Mouse (Mus musculus) Patski (cell line): Measurements from ENCODE around the gene Sowahc. TPM values are rescaled to one million over a fixed set of nuclear protein-coding genes. Genes with fewer than 3 reads are reported as not detected.

Source experiments
- ATAC-seq: fragments of 100-300 bp; one replicate; pipeline ENCODE4 v1.8.0; 2021
- CTCF ChIA-PET: fragments of 350-600 bp; sonication (Branson Sonifier 250); formaldehyde crosslinking; loops from one replicate; lab custom pipeline; 2022; ENCODE audit warnings: inconsistent platforms; lab: Charles Lee
- POLR2A ChIA-PET: fragments of 350-600 bp; sonication (Branson Sonifier 250); formaldehyde crosslinking; loops from one replicate; lab custom pipeline; 2022; ENCODE audit warnings: antibody characterized with exemption, inconsistent platforms; lab: Charles Lee
- DNase-seq: peaks from one replicate; pipeline ENCODE4 v3.0.0-alpha.2; 2011; ENCODE audit warnings: low read depth, low spot score
- H3K27me3 ChIP-seq: fragments of 371-371 bp; one replicate; pipeline ENCODE4 v1.5.1; 2021
- CTCF ChIP-seq: fragments of 100-300 bp; IDR thresholded peaks from one replicate; pipeline ENCODE4 v1.5.1; 2021
- in situ Hi-C: fragments of 300-500 bp; cut with MboI; formaldehyde crosslinking; loops from 3 replicates; pipeline ENCODE4 v1.11.1; 2018; ENCODE audit warnings: low pct_unique_long_range_greater_than_20kb, mixed read lengths
- polyA plus RNA-seq: library from polyadenylated mRNA; unstranded; gene quantifications from one replicate; pipeline ENCODE4 v1.2.3, GENCODE M21; 2021

Gene Sowahc
- polyA plus RNA-seq = 5.9 TPM

GRCm38 (mm10) chr10:59221473-59222270, at the start of gene Sowahc, which contains the start of gene Sept10:
Gene Sowahc, plus strand, starts transcription at chr10:59221953.
Gene Sept10, minus strand, starts transcription at chr10:59221847.
- CTCF ChIA-PET = no interaction called here
- ATAC-seq = peak; percentile 94

GRCm38 (mm10) chr10:59172539-59172938, 49.2 kb upstream of the Sowahc start:
- ATAC-seq = no peak
- POLR2A ChIA-PET = no interaction called here
- DNase-seq = no peak
- in situ Hi-C loops = no loop called here
- no peaks in the 10 kb centered on the region for H3K27me3 ChIP-seq
- no peak for TF ChIP-seq CTCF
- CTCF ChIA-PET = interaction anchor here (1.1 to 3.8 kb wide), 5 partner anchors 8 to 120 kb away, joined by 3 to 16 read pairs (median 5); no protein-coding TSS in a partner anchor

More at GRCm38 (mm10) chr10:59221473-59222270, at the start of gene Sowahc, which contains the start of gene Sept10:
- in situ Hi-C loops = no loop called here
- no peak for DNase-seq
- TF ChIP-seq CTCF = no peak
- POLR2A ChIA-PET = interaction anchor here (0.6 to 0.9 kb wide), 2 partner anchors 71 to 586 kb away, joined by 3 to 4 read pairs; no protein-coding TSS in a partner anchor
- no peaks in the 10 kb centered on the region for H3K27me3 ChIP-seq

GRCm38 (mm10) chr10:59179620-59180019, 42.1 kb upstream of the Sowahc start:
- no peak for ATAC-seq
- ChIA-PET CTCF (no interaction called here), POLR2A (no interaction called here)
- no peak for DNase-seq
- H3K27me3 ChIP-seq = no peaks in the 10 kb centered on the region
- TF ChIP-seq CTCF = no peak
- in situ Hi-C loops = no loop called here

GRCm38 (mm10) chr10:59182306-59182705, 39.4 kb upstream of the Sowahc start:
- DNase-seq (no peak), ATAC-seq (no peak)
- POLR2A ChIA-PET = no interaction called here
- in situ Hi-C loops = no loop called here
- CTCF ChIA-PET = no interaction called here
- no peak for TF ChIP-seq CTCF
- H3K27me3 ChIP-seq = no peaks in the 10 kb centered on the region

GRCm38 (mm10) chr10:59194891-59195290, 26.9 kb upstream of the Sowahc start:
- no peaks in the 10 kb centered on the region for H3K27me3 ChIP-seq
- ChIA-PET POLR2A (no interaction called here), CTCF (interaction anchor here (1.2 to 1.3 kb wide), 2 partner anchors 29 to 103 kb away, joined by 3 read pairs; no protein-coding TSS in a partner anchor)
- in situ Hi-C loops = no loop called here
- TF ChIP-seq CTCF = no peak
- DNase-seq = no peak
- ATAC-seq = no peak

GRCm38 (mm10) chr10:59196763-59197162, 25.0 kb upstream of the Sowahc start:
- POLR2A ChIA-PET = no interaction called here
- CTCF ChIA-PET = interaction anchor here (0.9 kb wide), 1 partner anchor 20 kb away, joined by 3 read pairs; no protein-coding TSS in a partner anchor
- ATAC-seq (no peak), DNase-seq (no peak)
- H3K27me3 ChIP-seq = no peaks in the 10 kb centered on the region
- in situ Hi-C loops = no loop called here
- no peak for TF ChIP-seq CTCF

GRCm38 (mm10) chr10:59200011-59200410, 21.7 kb upstream of the Sowahc start:
- in situ Hi-C loops = no loop called here

GRCm38 (mm10) chr10:59220824-59221472, 805 bp upstream of the Sowahc start:
- no peak for ATAC-seq
- no peak for DNase-seq
- ChIA-PET POLR2A (interaction anchor here (0.6 kb wide), 1 partner anchor 585 kb away, joined by 4 read pairs; no protein-coding TSS in a partner anchor), CTCF (no interaction called here)
- H3K27me3 ChIP-seq = no peaks in the 10 kb centered on the region
- TF ChIP-seq CTCF = no peak
- in situ Hi-C loops = no loop called here

More at GRCm38 (mm10) chr10:59200011-59200410, 21.7 kb upstream of the Sowahc start:
- no peaks in the 10 kb centered on the region for H3K27me3 ChIP-seq
- ATAC-seq = no peak
- ChIA-PET CTCF (interaction anchor here (1.2 kb wide), 1 partner anchor 26 kb away, joined by 3 read pairs; no protein-coding TSS in a partner anchor), POLR2A (interaction anchor here (1.1 kb wide), 1 partner anchor 120 kb away, joined by 4 read pairs; no protein-coding TSS in a partner anchor)
- TF ChIP-seq CTCF = no peak
- no peak for DNase-seq

GRCm38 (mm10) chr10:59222271-59223101, 733 bp downstream of the Sowahc start:
- ATAC-seq = peak; percentile 34
- in situ Hi-C loops = no loop called here
- POLR2A ChIA-PET = interaction anchor here (0.9 kb wide), 1 partner anchor 72 kb away, joined by 3 read pairs; no protein-coding TSS in a partner anchor

GRCm38 (mm10) chr10:59223301-59223700, 1.5 kb downstream of the Sowahc start:
- no peaks in the 10 kb centered on the region for H3K27me3 ChIP-seq
- POLR2A ChIA-PET = no interaction called here
- CTCF ChIA-PET = no interaction called here
- in situ Hi-C loops = no loop called here
- DNase-seq = no peak
- no peak for ATAC-seq
- no peak for TF ChIP-seq CTCF

More at GRCm38 (mm10) chr10:59222271-59223101, 733 bp downstream of the Sowahc start:
- no peak for DNase-seq
- CTCF ChIA-PET = no interaction called here
- H3K27me3 ChIP-seq = no peaks in the 10 kb centered on the region
- TF ChIP-seq CTCF = no peak
